Mouse (Mus musculus): ENCODE results near the gene Rnase12. TPM values are rescaled to one million over a fixed set of nuclear protein-coding genes. Genes with fewer than 3 reads are reported as not detected.
"Not testable (repeated sequence)": the region's sequence is repeated elsewhere in the genome, so short reads cannot be mapped to it uniquely, and the experiment has no call there.

The Rnase12 gene
- not detected in 2 replicates for polyA plus RNA-seq (2014; fragmentation: Nextera tagmentation; extraction: Ambion mirVana)

DNA sequence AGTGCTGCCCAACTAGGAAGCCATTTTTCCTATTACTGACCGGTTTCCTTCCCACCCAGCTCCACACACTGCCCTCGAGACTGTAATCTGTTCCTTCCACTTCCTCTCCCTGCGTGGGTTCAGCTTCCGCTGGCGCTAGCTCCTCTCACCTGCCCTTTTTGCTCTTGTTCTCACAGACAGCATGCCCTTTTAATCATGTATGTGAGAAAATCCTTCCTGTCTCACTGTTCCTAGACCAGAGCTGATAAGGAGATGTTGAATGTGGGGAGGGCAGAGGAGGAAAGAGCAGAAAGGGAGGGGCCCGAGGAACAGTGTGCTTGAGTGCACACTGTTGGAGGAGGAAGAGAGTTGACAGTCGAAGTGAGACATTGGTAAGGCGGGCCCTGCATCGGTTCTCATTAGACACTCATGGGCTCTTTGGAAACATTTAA, at the start of gene Rnase12:
Gene Rnase12, minus strand, starts transcription at position 261 of the 431 bp plus-strand sequence.
- 83% methylated on average over 9 of the region's 9 CpGs for WGBS
- H3K9me3 ChIP-seq (ENCODE audit: control insufficient read depth, low read length), result no peaks in the 10 kb centered on the region
- no peaks in the 10 kb centered on the region for H3K36me3 ChIP-seq (ENCODE audit: control insufficient read depth, insufficient read depth, low read length)
- no peaks in the 10 kb centered on the region for H3K4me1 ChIP-seq (ENCODE audit: control insufficient read depth, insufficient read depth, low read length)
- H3K27ac ChIP-seq (ENCODE audit: low read depth, low read length), result no peak within 1 kb of the TSS
- ATAC-seq (ENCODE audit: insufficient read depth, low FRiP score, low TSS enrichment) (no peak), DNase-seq (ENCODE audit: low spot score) (no peak)
- no peak within 1 kb of the TSS for H3K9ac ChIP-seq (ENCODE audit: low read length)
- H3K27me3 ChIP-seq (ENCODE audit: control insufficient read depth, insufficient read depth, low read length), result no peaks in the 10 kb centered on the region
- no peak within 1 kb of the TSS for H3K4me2 ChIP-seq (ENCODE audit: low read depth)
- H3K4me3 ChIP-seq (ENCODE audit: low read depth, low read length), result no peak within 1 kb of the TSS

DNA sequence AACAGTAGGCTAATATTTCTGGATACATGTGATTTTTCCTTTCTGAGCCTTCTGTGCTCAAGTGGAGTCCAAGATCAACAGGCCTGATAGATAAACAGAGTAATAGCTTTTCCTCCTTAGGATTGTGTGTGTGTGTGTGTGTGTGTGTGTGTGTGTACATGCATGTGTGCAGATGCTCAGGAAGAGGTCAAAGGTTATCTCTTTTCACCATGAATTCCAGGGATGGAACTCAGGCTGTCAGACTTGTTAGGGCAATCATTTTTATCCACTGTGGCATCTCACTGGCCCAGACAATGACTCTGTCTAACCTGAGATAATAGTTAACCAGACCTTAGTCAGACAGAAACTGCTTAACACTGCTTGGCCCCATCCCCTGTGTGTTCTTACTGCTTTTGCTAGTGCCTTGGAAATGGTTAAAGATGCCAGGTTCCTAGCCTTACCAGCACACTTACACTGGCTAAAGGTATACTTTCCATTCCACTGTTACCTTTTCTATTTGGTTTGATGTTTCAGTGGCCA, 49.0 kb upstream of the Rnase12 start:
- H3K9ac ChIP-seq (ENCODE audit: low read length), result no peak overlapping the region
- ATAC-seq (ENCODE audit: insufficient read depth, low FRiP score, low TSS enrichment), result no peak
- peaks cover 3% of the 10 kb centered on the region; the same call in 1 of the 2 replicates for H3K9me3 ChIP-seq (ENCODE audit: control insufficient read depth, low read length)
- H3K4me1 ChIP-seq (ENCODE audit: control insufficient read depth, insufficient read depth, low read length), result no peaks in the 10 kb centered on the region
- no peaks in the 10 kb centered on the region for H3K27me3 ChIP-seq (ENCODE audit: control insufficient read depth, insufficient read depth, low read length)
- H3K4me3 ChIP-seq (ENCODE audit: low read depth, low read length), result no peak overlapping the region
- no peak overlapping the region for H3K27ac ChIP-seq (ENCODE audit: low read depth, low read length)
- DNase-seq (ENCODE audit: low spot score), result no peak
- no peaks in the 10 kb centered on the region for H3K36me3 ChIP-seq (ENCODE audit: control insufficient read depth, insufficient read depth, low read length)
- H3K4me2 ChIP-seq (ENCODE audit: low read depth), result no peak overlapping the region

DNA sequence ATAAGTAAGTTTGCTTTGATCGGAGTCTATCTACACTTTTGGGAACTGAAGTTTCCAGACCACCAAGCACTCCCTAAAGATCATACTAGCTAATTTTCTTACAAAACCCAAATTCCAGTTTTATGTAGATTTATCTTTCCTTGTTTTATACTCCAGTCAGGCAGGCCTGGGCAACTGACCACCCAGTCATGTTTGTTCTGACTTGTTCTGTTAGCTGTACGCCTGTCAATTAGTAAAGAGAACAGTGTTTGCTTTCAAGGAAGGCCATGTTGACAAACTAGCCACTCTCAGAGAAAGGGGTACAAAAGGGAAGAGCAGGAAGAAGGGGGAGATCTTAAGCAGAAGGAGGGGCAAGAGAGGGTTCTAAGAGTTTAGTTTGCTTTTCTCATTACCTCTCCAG, 46.9 kb upstream of the Rnase12 start:
- Histone ChIP-seq H3K9ac (ENCODE audit: low read length) (no peak overlapping the region), H3K9me3 (ENCODE audit: control insufficient read depth, low read length) (no peaks in the 10 kb centered on the region), H3K4me3 (ENCODE audit: low read depth, low read length) (no peak overlapping the region), H3K4me2 (ENCODE audit: low read depth) (no peak overlapping the region), H3K27ac (ENCODE audit: low read depth, low read length) (no peak overlapping the region), H3K4me1 (ENCODE audit: control insufficient read depth, insufficient read depth, low read length) (no peaks in the 10 kb centered on the region), H3K36me3 (ENCODE audit: control insufficient read depth, insufficient read depth, low read length) (no peaks in the 10 kb centered on the region), H3K27me3 (ENCODE audit: control insufficient read depth, insufficient read depth, low read length) (no peaks in the 10 kb centered on the region)
- DNase-seq (ENCODE audit: low spot score), result no peak
- 85% methylated on average over 2 of the region's 2 CpGs for WGBS
- no peak for ATAC-seq (ENCODE audit: insufficient read depth, low FRiP score, low TSS enrichment)

DNA sequence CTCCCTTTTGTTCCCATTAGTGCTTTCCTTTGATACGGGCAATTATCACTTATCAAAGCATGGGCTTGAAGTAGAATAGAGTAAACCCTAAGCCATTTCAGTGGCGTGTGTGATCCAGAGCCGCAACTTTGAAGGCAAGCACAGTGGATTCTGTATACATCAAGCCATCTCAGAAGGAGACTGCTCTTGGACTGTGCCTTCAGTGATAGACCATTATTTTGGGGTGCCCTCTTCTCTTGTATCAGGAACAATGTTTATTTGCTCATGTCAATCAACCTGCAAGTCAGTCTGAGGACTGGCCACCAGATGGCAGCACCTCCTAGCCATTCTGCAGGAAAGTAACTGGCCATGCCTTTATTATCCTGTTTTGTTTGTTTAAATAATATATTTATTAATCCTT, 45.8 kb upstream of the Rnase12 start:
- 0 out of 2 replicates have a peak, but pooled peaks have one; percentile 16 for ATAC-seq (ENCODE audit: insufficient read depth, low FRiP score, low TSS enrichment)
- Histone ChIP-seq H3K9me3 (ENCODE audit: control insufficient read depth, low read length) (no peaks in the 10 kb centered on the region), H3K4me3 (ENCODE audit: low read depth, low read length) (no peak overlapping the region), H3K27ac (ENCODE audit: low read depth, low read length) (no peak overlapping the region), H3K36me3 (ENCODE audit: control insufficient read depth, insufficient read depth, low read length) (no peaks in the 10 kb centered on the region), H3K27me3 (ENCODE audit: control insufficient read depth, insufficient read depth, low read length) (no peaks in the 10 kb centered on the region), H3K9ac (ENCODE audit: low read length) (no peak overlapping the region), H3K4me2 (ENCODE audit: low read depth) (no peak overlapping the region), H3K4me1 (ENCODE audit: control insufficient read depth, insufficient read depth, low read length) (no peaks in the 10 kb centered on the region)
- peak; percentile 63 for DNase-seq (ENCODE audit: low spot score)
- WGBS, result 65% methylated on average over 3 of the region's 3 CpGs

DNA sequence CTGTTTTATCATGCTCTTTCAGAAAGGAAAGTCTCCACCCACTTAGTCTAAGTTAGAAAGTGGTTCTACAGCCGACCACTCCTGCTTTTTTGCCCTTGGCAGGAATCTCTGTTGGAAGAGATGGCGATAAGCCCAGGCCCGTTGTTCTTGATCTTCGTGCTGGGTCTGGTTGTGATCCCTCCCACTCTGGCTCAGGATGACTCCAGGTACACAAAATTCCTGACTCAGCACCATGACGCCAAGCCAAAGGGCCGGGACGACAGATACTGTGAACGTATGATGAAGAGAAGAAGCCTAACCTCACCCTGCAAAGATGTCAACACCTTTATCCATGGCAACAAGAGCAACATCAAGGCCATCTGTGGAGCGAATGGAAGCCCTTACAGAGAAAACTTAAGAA, 43.8 kb upstream of the Rnase12 start:
- 85% methylated on average over 9 of the region's 9 CpGs for whole genome bisulfite sequencing
- Histone ChIP-seq H3K9me3 (ENCODE audit: control insufficient read depth, low read length) (no peaks in the 10 kb centered on the region), H3K9ac (ENCODE audit: low read length) (no peak overlapping the region), H3K27me3 (ENCODE audit: control insufficient read depth, insufficient read depth, low read length) (no peaks in the 10 kb centered on the region), H3K27ac (ENCODE audit: low read depth, low read length) (no peak overlapping the region), H3K4me3 (ENCODE audit: low read depth, low read length) (no peak overlapping the region), H3K36me3 (ENCODE audit: control insufficient read depth, insufficient read depth, low read length) (no peaks in the 10 kb centered on the region), H3K4me1 (ENCODE audit: control insufficient read depth, insufficient read depth, low read length) (no peaks in the 10 kb centered on the region), H3K4me2 (ENCODE audit: low read depth) (no peak overlapping the region)
- no peak for ATAC-seq (ENCODE audit: insufficient read depth, low FRiP score, low TSS enrichment)
- DNase-seq (ENCODE audit: low spot score), result no peak

DNA sequence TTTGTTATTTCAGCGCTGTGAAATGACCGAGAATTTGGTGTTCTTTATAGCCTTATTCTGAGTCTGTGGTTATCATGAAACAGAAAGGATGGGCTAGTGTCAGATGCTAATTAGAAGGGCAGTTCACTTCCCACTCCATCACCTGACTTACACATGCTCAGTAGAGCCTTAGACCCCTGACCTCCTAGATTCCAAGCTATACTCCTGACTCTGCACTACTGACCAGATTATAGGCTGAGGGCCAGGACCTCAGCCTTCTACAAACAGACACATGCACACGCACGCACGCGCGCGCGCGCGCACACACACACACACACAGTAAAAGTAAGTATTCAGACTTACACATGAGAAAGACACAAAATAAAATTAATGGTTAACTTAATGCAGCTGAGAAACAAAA, 41.5 kb upstream of the Rnase12 start:
- H3K4me1 ChIP-seq (ENCODE audit: control insufficient read depth, insufficient read depth, low read length), result no peaks in the 10 kb centered on the region
- no peak overlapping the region for H3K4me3 ChIP-seq (ENCODE audit: low read depth, low read length)
- H3K36me3 ChIP-seq (ENCODE audit: control insufficient read depth, insufficient read depth, low read length), result no peaks in the 10 kb centered on the region
- DNase-seq (ENCODE audit: low spot score), result no peak
- no peak overlapping the region for H3K27ac ChIP-seq (ENCODE audit: low read depth, low read length)
- no peaks in the 10 kb centered on the region for H3K9me3 ChIP-seq (ENCODE audit: control insufficient read depth, low read length)
- no peaks in the 10 kb centered on the region for H3K27me3 ChIP-seq (ENCODE audit: control insufficient read depth, insufficient read depth, low read length)
- no peak overlapping the region for H3K9ac ChIP-seq (ENCODE audit: low read length)
- no peak overlapping the region for H3K4me2 ChIP-seq (ENCODE audit: low read depth)
- 93% methylated on average over 11 of the region's 11 CpGs for WGBS
- ATAC-seq (ENCODE audit: insufficient read depth, low FRiP score, low TSS enrichment), result no peak

DNA sequence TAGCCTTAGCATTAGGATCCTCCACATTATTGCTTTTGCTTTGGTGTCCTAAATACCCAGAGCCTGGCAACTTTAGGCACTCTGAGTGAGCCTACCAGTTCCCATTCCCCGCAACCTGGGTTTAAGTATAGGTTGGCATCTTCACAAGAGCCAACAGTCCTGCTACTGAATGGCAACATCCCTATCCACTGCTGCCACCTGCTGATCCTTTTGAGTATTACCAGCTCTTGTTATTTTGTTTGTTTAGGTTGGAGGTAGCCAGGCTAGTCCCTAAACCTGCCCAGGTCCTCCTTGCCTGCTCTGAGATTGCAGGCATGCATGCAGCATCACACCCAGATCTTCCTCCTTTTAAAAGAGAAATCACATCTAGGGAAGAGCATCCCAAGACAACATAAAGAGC, 40.8 kb upstream of the Rnase12 start:
- not testable (repeated sequence) for H3K27ac ChIP-seq (ENCODE audit: low read depth, low read length); H3K4me2 ChIP-seq (ENCODE audit: low read depth); H3K4me3 ChIP-seq (ENCODE audit: low read depth, low read length); H3K4me1 ChIP-seq (ENCODE audit: control insufficient read depth, insufficient read depth, low read length); ATAC-seq (ENCODE audit: insufficient read depth, low FRiP score, low TSS enrichment); H3K9ac ChIP-seq (ENCODE audit: low read length); H3K36me3 ChIP-seq (ENCODE audit: control insufficient read depth, insufficient read depth, low read length); H3K9me3 ChIP-seq (ENCODE audit: control insufficient read depth, low read length); H3K27me3 ChIP-seq (ENCODE audit: control insufficient read depth, insufficient read depth, low read length)
- peak; percentile 31 for DNase-seq (ENCODE audit: low spot score)
- 59% methylated on average over 1 of the region's 1 CpGs for WGBS

DNA sequence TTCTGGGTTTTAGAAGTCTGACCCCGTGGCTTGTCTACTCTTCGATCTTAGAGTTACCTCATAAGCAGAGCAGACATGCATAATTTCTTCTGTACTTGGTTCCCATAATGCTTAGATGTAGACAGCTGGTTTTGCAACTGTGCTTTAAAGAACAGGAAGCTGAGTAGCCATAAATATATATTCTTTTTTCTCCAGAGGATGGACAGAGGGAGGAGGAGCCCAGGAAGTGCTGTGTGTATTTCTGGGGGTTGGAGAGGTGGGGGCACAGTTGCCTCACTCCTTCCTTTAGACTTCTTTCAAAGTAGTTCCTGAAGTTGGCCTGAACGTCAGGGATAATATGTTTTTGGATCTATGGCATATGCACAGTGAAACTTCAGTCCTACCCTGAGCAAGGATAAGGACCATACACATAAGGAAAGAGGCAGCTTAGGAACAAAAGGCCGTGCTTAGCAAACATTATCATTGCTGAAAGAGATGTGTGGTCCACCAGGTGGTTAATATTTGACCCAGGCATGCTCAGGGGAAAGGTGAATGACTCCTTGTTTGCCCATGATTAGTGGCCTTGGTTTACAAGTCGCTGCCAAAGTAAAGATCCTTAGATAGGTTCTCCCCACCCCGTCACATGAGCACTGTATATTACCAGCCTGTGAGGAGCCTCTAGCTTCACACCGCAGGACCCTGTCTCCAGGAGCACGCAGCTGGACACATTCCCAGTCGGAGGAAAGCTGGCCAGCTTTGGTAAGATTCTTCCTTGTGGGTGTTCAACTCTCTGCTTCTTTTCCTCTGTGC, 38.5 kb upstream of the Rnase12 start:
- no peaks in the 10 kb centered on the region for H3K36me3 ChIP-seq (ENCODE audit: control insufficient read depth, insufficient read depth, low read length)
- H3K9ac ChIP-seq (ENCODE audit: low read length), result no peak overlapping the region
- H3K9me3 ChIP-seq (ENCODE audit: control insufficient read depth, low read length), result no peaks in the 10 kb centered on the region
- no peak for ATAC-seq (ENCODE audit: insufficient read depth, low FRiP score, low TSS enrichment)
- DNase-seq (ENCODE audit: low spot score), result no peak
- H3K27ac ChIP-seq (ENCODE audit: low read depth, low read length), result no peak overlapping the region
- no peaks in the 10 kb centered on the region for H3K4me1 ChIP-seq (ENCODE audit: control insufficient read depth, insufficient read depth, low read length)
- no peaks in the 10 kb centered on the region for H3K27me3 ChIP-seq (ENCODE audit: control insufficient read depth, insufficient read depth, low read length)
- H3K4me3 ChIP-seq (ENCODE audit: low read depth, low read length), result no peak overlapping the region
- H3K4me2 ChIP-seq (ENCODE audit: low read depth), result no peak overlapping the region
- 72% methylated on average over 9 of the region's 9 CpGs for WGBS

DNA sequence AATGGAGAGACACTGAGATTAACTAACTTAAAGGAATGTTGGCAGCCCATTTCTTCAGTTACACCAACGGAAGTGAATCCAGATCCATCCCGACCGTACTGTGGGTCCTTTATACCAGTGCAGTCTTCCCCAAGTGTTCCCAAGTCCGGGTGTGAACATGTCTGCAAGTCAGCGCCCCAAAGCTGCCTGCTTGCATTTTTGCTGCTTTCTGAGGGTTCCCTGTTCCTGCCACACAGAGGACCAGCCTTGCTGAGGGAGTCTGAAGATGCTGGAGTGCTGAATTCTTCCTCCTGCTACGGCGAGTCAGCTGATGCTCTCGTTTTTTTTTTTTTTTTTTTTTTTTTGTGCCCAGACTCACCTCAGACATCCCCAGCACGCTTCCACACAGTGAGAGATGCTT, 37.5 kb upstream of the Rnase12 start:
- no peaks in the 10 kb centered on the region for H3K4me1 ChIP-seq (ENCODE audit: control insufficient read depth, insufficient read depth, low read length)
- no peak overlapping the region for H3K9ac ChIP-seq (ENCODE audit: low read length)
- H3K4me3 ChIP-seq (ENCODE audit: low read depth, low read length), result no peak overlapping the region
- ATAC-seq (ENCODE audit: insufficient read depth, low FRiP score, low TSS enrichment) (no peak), DNase-seq (ENCODE audit: low spot score) (no peak)
- H3K9me3 ChIP-seq (ENCODE audit: control insufficient read depth, low read length), result no peaks in the 10 kb centered on the region
- no peaks in the 10 kb centered on the region for H3K27me3 ChIP-seq (ENCODE audit: control insufficient read depth, insufficient read depth, low read length)
- no peak overlapping the region for H3K27ac ChIP-seq (ENCODE audit: low read depth, low read length)
- 80% methylated on average over 9 of the region's 9 CpGs for WGBS
- H3K4me2 ChIP-seq (ENCODE audit: low read depth), result no peak overlapping the region
- H3K36me3 ChIP-seq (ENCODE audit: control insufficient read depth, insufficient read depth, low read length), result no peaks in the 10 kb centered on the region
